Mouse (Mus musculus) central nervous system, embryonic 18 days (tissue): ENCODE data around the gene Tmem248. TPM values are rescaled to one million over a fixed set of nuclear protein-coding genes. Genes with fewer than 3 reads are reported as not detected.

Source experiments
- polyA plus RNA-seq: library from polyadenylated mRNA; depleted of rRNA; stranded (reverse); fragments of >200 nt; gene quantifications from 2 replicates; pipeline ENCODE4 v1.2.3, GENCODE M21; 2012; rRNA removed

The Tmem248 gene
- polyA plus RNA-seq, result 23.2 and 24.9 TPM in 2 replicates

GRCm38 (mm10) chr5:130216781-130217180 lies at the start of gene Tmem248:
Gene Tmem248, plus strand, starts transcription at chr5:130217081.

GRCm38 (mm10) chr5:130171423-130171954 lies 45.4 kb upstream of the Tmem248 start, which contains the start of gene Rabgef1:
Gene Rabgef1, plus strand, starts transcription at chr5:130171798.

GRCm38 (mm10) chr5:130255017-130255720 lies 38.3 kb downstream of the Tmem248 start, which contains the start of the genes Sbds and Tyw1:
Gene Sbds, minus strand, starts transcription at chr5:130255530.
Gene Tyw1, plus strand, starts transcription at chr5:130255619.

Other genes starting within 250 kb of the Tmem248 start
- gene Gusb, start 214.0 kb upstream of the Tmem248 start, polyA plus RNA-seq, result 18.6 and 21.4 TPM in 2 replicates
- gene Asl, start 187.8 kb upstream of the Tmem248 start, polyA plus RNA-seq, result 36.9 and 39.2 TPM in 2 replicates
- gene Crcp, start 187.8 kb upstream of the Tmem248 start, polyA plus RNA-seq, result 58.2 and 58.4 TPM in 2 replicates
- 33.3 and 35.0 TPM in 2 replicates for gene Tpst1, start 143.8 kb upstream of the Tmem248 start, polyA plus RNA-seq
- 15.4 and 15.6 TPM in 2 replicates for gene Kctd7, start 72.2 kb upstream of the Tmem248 start, polyA plus RNA-seq
- gene Rabgef1, start 45.3 kb upstream of the Tmem248 start, polyA plus RNA-seq, result 37.7 and 39.4 TPM in 2 replicates
- gene Sbds, start 38.4 kb downstream of the Tmem248 start, polyA plus RNA-seq, result 45.3 and 48.3 TPM in 2 replicates
- 15.9 and 16.1 TPM in 2 replicates for gene Tyw1, start 38.5 kb downstream of the Tmem248 start, polyA plus RNA-seq
- gene Caln1, start 152.4 kb downstream of the Tmem248 start, polyA plus RNA-seq, result 20.4 and 23.5 TPM in 2 replicates
- not detected in 2 replicates for gene A330070K13Rik, start 167.6 kb downstream of the Tmem248 start, polyA plus RNA-seq